Mouse (Mus musculus) myocyte (in vitro differentiated cells): ENCODE data around the gene Hnrnpu. TPM values are rescaled to one million over a fixed set of nuclear protein-coding genes. Genes with fewer than 3 reads are reported as not detected.

Source experiments
- H3K27me3 ChIP-seq: one replicate; pipeline ENCODE4 v1.6.1; 2011; ENCODE audit not compliant: control insufficient read depth, insufficient read depth, insufficient read length
- H3K36me3 ChIP-seq: one replicate; pipeline ENCODE4 v1.6.1; 2011; ENCODE audit not compliant: control insufficient read depth, insufficient read depth
- H3K4me2 ChIP-seq: one replicate; pipeline ENCODE4 v1.6.1; 2011; ENCODE audit warnings: low read depth, control low read depth
- H3K4me3 ChIP-seq: one replicate; pipeline ENCODE4 v1.5.1; 2011; ENCODE audit warnings: mild to moderate bottlenecking, control low read depth, moderate library complexity
- H3K79me2 ChIP-seq: one replicate; pipeline ENCODE4 v1.6.1; 2011; ENCODE audit not compliant: control insufficient read depth, insufficient read depth
- H3ac ChIP-seq: one replicate; pipeline ENCODE4 v1.6.1; 2011; ENCODE audit not compliant: control insufficient read depth, insufficient read length
- CEBPB ChIP-seq: IDR thresholded peaks from 2 replicates; pipeline ENCODE4 v1.6.1; 2011; ENCODE audit warnings: mild to moderate bottlenecking, moderate library complexity; ENCODE audit not compliant: poor library complexity, insufficient read depth, severe bottlenecking
- E2F4 ChIP-seq: IDR thresholded peaks from one replicate; pipeline ENCODE4 v1.6.1; 2011; ENCODE audit warnings: mild to moderate bottlenecking, control low read depth, moderate library complexity; ENCODE audit not compliant: insufficient read depth
- MAX ChIP-seq: IDR thresholded peaks from one replicate; pipeline ENCODE4 v1.6.1; 2011; ENCODE audit warnings: low read depth, mild to moderate bottlenecking, control low read depth
- MYOD1 ChIP-seq, 3 experiments: IDR thresholded peaks; one replicate each; pipeline ENCODE4 v1.6.1; 2011; ENCODE audit warnings: control low read depth in 2 of 3, low read depth in 2 of 3, mild to moderate bottlenecking in 2 of 3, moderate library complexity in 1 of 3; ENCODE audit not compliant: insufficient read length in 2 of 3, control insufficient read depth in 1 of 3
- MYOG ChIP-seq, 3 experiments: IDR thresholded peaks; one replicate each; pipeline ENCODE4 v1.6.1; 2011; ENCODE audit warnings: control low read depth in 2 of 3, low read depth in 2 of 3, mild to moderate bottlenecking in 2 of 3; ENCODE audit not compliant: insufficient read length in 2 of 3, control insufficient read depth in 1 of 3, insufficient read depth in 1 of 3
- POLR2A ChIP-seq: IDR thresholded peaks from one replicate; pipeline ENCODE4 v1.6.1; 2011; ENCODE audit warnings: low read depth, mild to moderate bottlenecking, control low read depth, moderate library complexity; ENCODE audit not compliant: insufficient read length
- POLR2AphosphoS2 ChIP-seq: IDR thresholded peaks from one replicate; pipeline ENCODE4 v1.6.1; 2011; ENCODE audit warnings: low read depth, control low read depth; ENCODE audit not compliant: insufficient read length
- REST ChIP-seq: IDR thresholded peaks from one replicate; pipeline ENCODE4 v1.6.1; 2011; ENCODE audit warnings: mild to moderate bottlenecking, control low read depth, moderate library complexity; ENCODE audit not compliant: insufficient read depth, insufficient read length
- SRF ChIP-seq: IDR thresholded peaks from one replicate; pipeline ENCODE4 v1.6.1; 2011; ENCODE audit warnings: low read depth; ENCODE audit not compliant: control insufficient read depth, insufficient read length
- TCF12 ChIP-seq: IDR thresholded peaks from one replicate; pipeline ENCODE4 v1.6.1; 2011; ENCODE audit warnings: mild to moderate bottlenecking, control low read depth; ENCODE audit not compliant: poor library complexity, insufficient read depth, severe bottlenecking
- TCF3 ChIP-seq: IDR thresholded peaks from one replicate; pipeline ENCODE4 v1.6.1; 2011; ENCODE audit warnings: low read depth, control low read depth; ENCODE audit not compliant: insufficient read length
- USF1 ChIP-seq: IDR thresholded peaks from one replicate; pipeline ENCODE4 v1.6.1; 2011; ENCODE audit warnings: low read depth, mild to moderate bottlenecking, control low read depth, moderate library complexity
- polyA plus RNA-seq: library from polyadenylated mRNA; unstranded; fragments of >200 nt; fragmentation: generic; extraction: Trizol; gene quantifications from one replicate; pipeline ENCODE4 v1.2.1, GENCODE M21; 2012; ENCODE audit warnings: missing spikeins

Hnrnpu gene
- polyA plus RNA-seq, 1 experiment, result 95.0 TPM

DNA sequence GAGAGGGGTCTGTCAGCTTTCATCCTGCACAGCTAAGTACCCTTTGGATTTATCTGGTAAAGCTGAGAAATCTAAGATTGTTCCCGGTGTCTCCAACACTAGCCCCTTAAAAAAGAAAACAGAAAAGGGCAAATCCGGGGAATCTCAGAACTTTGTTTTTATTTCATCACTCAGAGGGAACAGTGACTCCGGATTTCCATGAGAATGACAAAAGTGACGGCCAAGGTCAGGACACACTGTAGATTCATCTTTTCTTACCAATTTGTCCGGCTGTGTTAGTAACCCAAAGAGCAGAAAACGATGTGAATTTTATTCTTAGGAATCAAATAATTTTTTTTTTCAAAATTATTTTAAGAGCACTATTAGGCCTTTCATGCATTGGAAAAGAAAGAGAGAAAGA lies 30.5 kb upstream of the Hnrnpu start:
- H3K27me3 ChIP-seq, result no peaks in the 10 kb centered on the region
- H3ac ChIP-seq, result no peak overlapping the region
- H3K4me3 ChIP-seq, result peak overlapping the region; percentile 30
- H3K79me2 ChIP-seq, result no peaks in the 10 kb centered on the region
- H3K36me3 ChIP-seq, result no peaks in the 10 kb centered on the region
- peak overlapping the region; percentile 73 for H3K4me2 ChIP-seq
- TF ChIP-seq TCF3 (no peak), MYOG (IDR thresholded peaks at IDR 0.05; ENCODE audit: control insufficient read depth in 1 of 3, insufficient read depth in 1 of 3, insufficient read length in 2 of 3, low read depth in 2 of 3) (no peak), MAX (no peak), USF1 (no peak), CEBPB (no peak), POLR2A (no peak), SRF (no peak), E2F4 (no peak), POLR2AphosphoS2 (no peak), TCF12 (no peak), REST (no peak), MYOD1 (IDR thresholded peaks at IDR 0.05; ENCODE audit: control insufficient read depth in 1 of 3, insufficient read length in 2 of 3, low read depth in 2 of 3) (no peak)

DNA sequence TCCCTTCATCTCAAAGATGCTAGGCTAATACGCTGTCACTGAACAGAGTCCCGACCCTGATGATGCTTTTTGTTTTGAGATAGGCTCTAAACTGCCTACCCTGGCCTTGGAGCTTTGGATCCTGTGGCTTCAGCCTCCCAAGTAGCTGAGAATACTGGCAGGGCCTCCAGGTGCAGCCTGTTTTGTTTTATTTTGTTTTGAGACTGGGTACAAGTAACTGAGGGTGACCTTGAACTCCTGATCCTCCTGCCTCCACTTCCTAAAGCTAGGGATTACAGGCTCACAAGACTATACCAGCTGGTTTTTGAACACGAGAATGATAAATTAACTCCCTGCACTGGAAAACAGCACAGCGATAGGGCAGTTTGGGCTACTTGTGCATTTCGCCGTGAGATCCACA lies 27.6 kb upstream of the Hnrnpu start:
- Histone ChIP-seq H3ac (no peak overlapping the region), H3K4me3 (no peak overlapping the region), H3K36me3 (no peaks in the 10 kb centered on the region), H3K79me2 (no peaks in the 10 kb centered on the region), H3K4me2 (no peak overlapping the region), H3K27me3 (no peaks in the 10 kb centered on the region)
- no peak for TF ChIP-seq MAX
- TF ChIP-seq TCF3, result no peak
- TF ChIP-seq MYOG (IDR thresholded peaks at IDR 0.05; ENCODE audit: control insufficient read depth in 1 of 3, insufficient read depth in 1 of 3, insufficient read length in 2 of 3, low read depth in 2 of 3), result no peak
- no peak for TF ChIP-seq SRF
- no peak for TF ChIP-seq USF1
- TF ChIP-seq MYOD1 (IDR thresholded peaks at IDR 0.05; ENCODE audit: control insufficient read depth in 1 of 3, insufficient read length in 2 of 3, low read depth in 2 of 3), result no peak
- TF ChIP-seq POLR2AphosphoS2, result no peak
- TF ChIP-seq POLR2A, result no peak
- no peak for TF ChIP-seq E2F4
- TF ChIP-seq TCF12, result no peak
- no peak for TF ChIP-seq CEBPB
- no peak for TF ChIP-seq REST

DNA sequence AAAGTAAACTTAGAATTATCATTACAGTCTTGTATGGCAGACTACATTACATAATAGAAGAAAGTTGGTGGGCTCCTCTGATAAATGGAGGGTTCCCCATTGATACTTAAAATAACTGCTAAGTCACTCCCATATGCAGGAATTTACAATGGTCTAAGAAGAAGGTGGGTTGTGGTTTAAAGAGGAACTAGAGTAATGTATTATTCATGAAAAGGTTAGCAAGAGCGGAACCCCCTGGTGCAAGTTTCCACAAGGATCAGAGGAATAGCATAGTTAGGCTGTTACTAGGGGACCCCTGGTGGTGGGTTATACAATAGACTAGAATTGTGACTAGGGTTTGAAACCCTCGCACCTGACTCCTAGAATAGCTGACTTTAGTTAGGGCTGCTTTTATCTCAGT lies 23.1 kb upstream of the Hnrnpu start:
- no peak overlapping the region for H3ac ChIP-seq
- TF ChIP-seq TCF12 (no peak), E2F4 (no peak), MYOD1 (IDR thresholded peaks at IDR 0.05; ENCODE audit: control insufficient read depth in 1 of 3, insufficient read length in 2 of 3, low read depth in 2 of 3) (no peak), MAX (no peak), POLR2AphosphoS2 (no peak), MYOG (IDR thresholded peaks at IDR 0.05; ENCODE audit: control insufficient read depth in 1 of 3, insufficient read depth in 1 of 3, insufficient read length in 2 of 3, low read depth in 2 of 3) (no peak), USF1 (no peak), TCF3 (no peak), SRF (no peak), POLR2A (no peak), CEBPB (no peak), REST (no peak)
- no peaks in the 10 kb centered on the region for H3K79me2 ChIP-seq
- no peak overlapping the region for H3K4me2 ChIP-seq
- no peaks in the 10 kb centered on the region for H3K27me3 ChIP-seq
- no peaks in the 10 kb centered on the region for H3K36me3 ChIP-seq
- H3K4me3 ChIP-seq, result no peak overlapping the region

DNA sequence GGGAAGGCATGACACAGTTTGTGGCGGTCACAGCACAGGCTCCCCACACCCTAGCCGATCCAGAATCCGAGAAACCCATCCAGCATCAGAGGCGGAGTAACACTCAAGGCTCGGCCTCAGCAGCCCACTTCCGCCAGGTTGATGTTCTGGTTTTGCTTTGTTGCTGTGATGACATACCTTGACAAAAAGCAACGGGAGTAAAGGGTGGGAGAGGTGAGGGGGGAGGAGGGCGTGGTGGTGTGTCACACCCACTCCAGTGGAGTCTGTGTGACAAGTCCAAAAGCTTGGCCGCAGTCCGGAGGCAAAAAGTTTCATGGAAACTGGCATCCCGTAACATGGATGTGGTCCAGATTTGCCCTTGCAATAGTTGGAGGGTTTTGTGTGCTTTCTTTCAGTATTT lies 22.7 kb upstream of the Hnrnpu start:
- TF ChIP-seq POLR2AphosphoS2 (no peak), TCF12 (no peak), TCF3 (no peak), USF1 (no peak), MYOD1 (IDR thresholded peaks at IDR 0.05; ENCODE audit: control insufficient read depth in 1 of 3, insufficient read length in 2 of 3, low read depth in 2 of 3) (no peak), REST (no peak), SRF (no peak), CEBPB (no peak)
- Histone ChIP-seq H3K4me2 (no peak overlapping the region), H3K79me2 (no peaks in the 10 kb centered on the region), H3ac (no peak overlapping the region), H3K4me3 (no peak overlapping the region), H3K36me3 (no peaks in the 10 kb centered on the region), H3K27me3 (no peaks in the 10 kb centered on the region)
